Mouse (Mus musculus) erythroblast, embryonic 14.5 days (primary cell): ENCODE results near the gene Fbxo28. TPM values are rescaled to one million over a fixed set of nuclear protein-coding genes. Genes with fewer than 3 reads are reported as not detected.
A peak's percentile ranks its signal among the peaks of the same experiment; 100 is the strongest.

ENCODE experiments used
- H3K27me3 ChIP-seq: 2 replicates; pipeline ENCODE4 v1.6.1; 2012; ENCODE audit warnings: inconsistent platforms; ENCODE audit not compliant: control insufficient read depth
- H3K36me3 ChIP-seq: 2 replicates; pipeline ENCODE4 v1.6.1; 2012; ENCODE audit warnings: mild to moderate bottlenecking, inconsistent platforms; ENCODE audit not compliant: control insufficient read depth
- H3K4me1 ChIP-seq: 2 replicates; pipeline ENCODE4 v1.6.1; 2012; ENCODE audit warnings: inconsistent platforms; ENCODE audit not compliant: control insufficient read depth
- H3K4me3 ChIP-seq: replicated peaks from 2 replicates; pipeline ENCODE3; 2012; ENCODE audit warnings: moderate library complexity, mild to moderate bottlenecking, inconsistent platforms
- H3K9me3 ChIP-seq: 2 replicates; pipeline ENCODE4 v1.6.1; 2012; ENCODE audit warnings: low read length, inconsistent platforms, mixed read lengths; ENCODE audit not compliant: control insufficient read depth
- GATA1 ChIP-seq: IDR thresholded peaks from 2 replicates; pipeline ENCODE4 v1.6.1; 2012; ENCODE audit warnings: low read length, inconsistent platforms, mixed read lengths
- TAL1 ChIP-seq: IDR thresholded peaks from 3 replicates; pipeline ENCODE4 v1.6.1; 2012; ENCODE audit warnings: low read length, inconsistent platforms, mixed read lengths
- polyA plus RNA-seq: library from polyadenylated mRNA; stranded (reverse); fragments of >175 nt; gene quantifications from 2 replicates; pipeline ENCODE4 v1.2.3, GENCODE M21; 2012

Gene Fbxo28
- polyA plus RNA-seq, 1 experiment: 0.87 TPM

GRCm38 (mm10) chr1:182349557-182349956, 8.1 kb upstream of the Fbxo28 start:
- TF ChIP-seq GATA1 (no peak), TAL1 (no peak)
- Histone ChIP-seq H3K27me3 (peaks cover 2% of the 10 kb centered on the region; the same call in 1 of the 2 replicates), H3K4me3 (no peak overlapping the region)

GRCm38 (mm10) chr1:182346491-182346890, 5.1 kb upstream of the Fbxo28 start:
- Histone ChIP-seq H3K9me3 (0 out of 2 replicates have a peak, but pooled peaks cover 2% of the 10 kb centered on the region), H3K4me3 (no peak overlapping the region), H3K27me3 (peaks cover 2% of the 10 kb centered on the region; the same call in 1 of the 2 replicates), H3K4me1 (peaks cover 10% of the 10 kb centered on the region), H3K36me3 (no peaks in the 10 kb centered on the region)
- TF ChIP-seq TAL1 (no peak), GATA1 (no peak)

More at GRCm38 (mm10) chr1:182349557-182349956, 8.1 kb upstream of the Fbxo28 start:
- Histone ChIP-seq H3K36me3 (no peaks in the 10 kb centered on the region), H3K4me1 (peaks cover 3% of the 10 kb centered on the region), H3K9me3 (0 out of 2 replicates have a peak, but pooled peaks cover 2% of the 10 kb centered on the region)

- TF ChIP-seq GATA1 (no peak), TAL1 (no peak)
Measured at GRCm38 (mm10) chr1:182345857-182346256, 4.4 kb upstream of the Fbxo28 start.

GRCm38 (mm10) chr1:182341993-182342392, 564 bp upstream of the Fbxo28 start:
- TF ChIP-seq GATA1 (no peak), TAL1 (no peak)
- peaks cover 28% of the 10 kb centered on the region for H3K4me1 ChIP-seq

More at GRCm38 (mm10) chr1:182345857-182346256, 4.4 kb upstream of the Fbxo28 start:
- Histone ChIP-seq H3K9me3 (0 out of 2 replicates have a peak, but pooled peaks cover 2% of the 10 kb centered on the region), H3K4me3 (no peak overlapping the region), H3K36me3 (no peaks in the 10 kb centered on the region), H3K4me1 (peaks cover 11% of the 10 kb centered on the region), H3K27me3 (peaks cover 2% of the 10 kb centered on the region; the same call in 1 of the 2 replicates)

DNA sequence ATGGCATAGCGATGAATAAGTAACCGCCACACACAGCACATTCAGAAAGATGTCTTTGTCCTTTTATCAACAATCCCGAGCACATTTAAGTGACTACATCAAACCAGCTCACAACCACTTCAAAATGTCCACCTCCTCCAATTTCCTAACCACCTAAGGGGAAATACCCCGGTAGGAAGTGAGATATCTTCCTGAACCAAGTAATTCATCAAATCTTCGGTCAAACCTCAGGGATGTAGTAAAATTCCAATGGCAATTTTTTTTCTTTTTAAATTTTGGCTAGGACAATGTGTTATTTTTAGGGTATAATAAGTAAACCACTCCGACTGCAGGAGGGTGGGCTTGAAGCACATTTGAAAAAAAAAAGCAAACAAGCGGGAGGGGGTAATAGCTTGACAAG, 1.1 kb downstream of the Fbxo28 start:
- Histone ChIP-seq H3K36me3 (peaks cover 16% of the 10 kb centered on the region), H3K4me1 (peaks cover 26% of the 10 kb centered on the region), H3K9me3 (no peaks in the 10 kb centered on the region), H3K4me3 (peak overlapping the region; percentile 100), H3K27me3 (no peaks in the 10 kb centered on the region)
- TF ChIP-seq GATA1: no peak
- no peak for TF ChIP-seq TAL1

More at GRCm38 (mm10) chr1:182341993-182342392, 564 bp upstream of the Fbxo28 start:
- H3K36me3 ChIP-seq: peaks cover 11% of the 10 kb centered on the region
- no peaks in the 10 kb centered on the region for H3K9me3 ChIP-seq
- peaks cover under 1% of the 10 kb centered on the region; the same call in 1 of the 2 replicates for H3K27me3 ChIP-seq
- peak overlapping the region; percentile 100 for H3K4me3 ChIP-seq

DNA sequence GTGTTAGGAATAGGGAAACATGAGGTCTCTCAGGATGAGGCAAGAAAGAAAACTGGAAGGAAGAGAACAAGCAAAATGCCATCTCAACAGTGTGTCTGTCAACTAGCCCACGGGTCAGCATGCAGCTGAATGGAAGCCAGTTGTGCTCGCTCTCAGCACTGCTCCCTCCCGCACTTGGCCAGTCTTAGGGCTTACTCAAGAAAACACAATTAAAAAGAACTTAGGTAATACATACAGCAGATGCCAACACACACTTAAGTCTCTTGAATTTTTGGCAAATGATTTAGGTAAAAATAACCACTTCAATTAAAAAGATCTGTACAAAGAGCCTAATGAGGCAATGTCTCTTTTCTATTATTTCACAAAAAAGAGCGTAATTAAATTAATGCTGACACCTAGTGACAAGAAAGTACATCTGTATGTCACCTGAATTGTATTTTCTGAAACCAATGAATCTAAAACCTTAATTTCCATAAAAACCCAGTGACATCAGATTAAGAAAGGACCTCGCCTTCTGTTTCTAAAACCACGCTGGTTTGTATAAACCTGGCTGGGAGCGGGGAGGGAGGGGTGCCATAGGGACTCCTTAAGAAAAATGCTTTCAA, 2.4 kb downstream of the Fbxo28 start:
- peaks cover 26% of the 10 kb centered on the region for H3K4me1 ChIP-seq
- TF ChIP-seq TAL1 (no peak), GATA1 (no peak)
- H3K36me3 ChIP-seq: peaks cover 17% of the 10 kb centered on the region
- H3K4me3 ChIP-seq: no peak overlapping the region
- no peaks in the 10 kb centered on the region for H3K27me3 ChIP-seq
- H3K9me3 ChIP-seq: no peaks in the 10 kb centered on the region

GRCm38 (mm10) chr1:182333766-182334437, 7.5 kb downstream of the Fbxo28 start:
- TF ChIP-seq GATA1: no peak
- no peak for TF ChIP-seq TAL1
- H3K4me1 ChIP-seq: peaks cover 1% of the 10 kb centered on the region
- no peak overlapping the region for H3K4me3 ChIP-seq
- peaks cover 40% of the 10 kb centered on the region for H3K36me3 ChIP-seq
- H3K9me3 ChIP-seq: no peaks in the 10 kb centered on the region
- H3K27me3 ChIP-seq: no peaks in the 10 kb centered on the region

GRCm38 (mm10) chr1:182332090-182333034, 9.1 kb downstream of the Fbxo28 start:
- Histone ChIP-seq H3K4me3 (no peak overlapping the region), H3K9me3 (no peaks in the 10 kb centered on the region), H3K36me3 (peaks cover 44% of the 10 kb centered on the region), H3K27me3 (no peaks in the 10 kb centered on the region), H3K4me1 (no peaks in the 10 kb centered on the region)
- TF ChIP-seq TAL1: no peak
- TF ChIP-seq GATA1: no peak
